Mouse (Mus musculus) kidney, postnatal 10 days (tissue): ENCODE data around the gene Tmem201.
A peak's percentile ranks its signal among the peaks of the same experiment; 100 is the strongest.

ENCODE experiments used
- DNase-seq: peaks from one replicate; pipeline ENCODE4 v3.0.0; 2021; ENCODE audit warnings: mixed read lengths

The Tmem201 gene

DNA sequence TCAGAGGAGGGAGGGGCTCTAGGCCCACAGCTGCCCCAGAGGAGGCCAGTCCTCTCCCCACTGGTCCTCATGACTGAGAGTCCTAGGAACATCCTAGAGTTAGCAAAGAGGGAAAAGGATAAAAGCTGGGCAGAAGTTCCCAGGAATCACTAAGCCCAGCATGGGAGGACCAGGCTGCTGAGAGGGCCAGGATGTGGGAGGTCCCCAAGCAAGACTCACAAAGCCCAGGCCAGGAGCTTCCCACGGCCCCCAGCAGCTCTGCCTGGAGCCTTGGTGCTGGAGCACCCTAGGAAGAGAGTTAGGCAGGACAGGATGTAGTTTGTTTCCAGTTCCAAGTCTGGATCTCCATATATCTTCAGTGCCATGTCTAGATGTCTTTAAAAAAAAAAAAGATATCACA is 59.8 kb downstream of the Tmem201 start:
- no peak for DNase-seq

DNA sequence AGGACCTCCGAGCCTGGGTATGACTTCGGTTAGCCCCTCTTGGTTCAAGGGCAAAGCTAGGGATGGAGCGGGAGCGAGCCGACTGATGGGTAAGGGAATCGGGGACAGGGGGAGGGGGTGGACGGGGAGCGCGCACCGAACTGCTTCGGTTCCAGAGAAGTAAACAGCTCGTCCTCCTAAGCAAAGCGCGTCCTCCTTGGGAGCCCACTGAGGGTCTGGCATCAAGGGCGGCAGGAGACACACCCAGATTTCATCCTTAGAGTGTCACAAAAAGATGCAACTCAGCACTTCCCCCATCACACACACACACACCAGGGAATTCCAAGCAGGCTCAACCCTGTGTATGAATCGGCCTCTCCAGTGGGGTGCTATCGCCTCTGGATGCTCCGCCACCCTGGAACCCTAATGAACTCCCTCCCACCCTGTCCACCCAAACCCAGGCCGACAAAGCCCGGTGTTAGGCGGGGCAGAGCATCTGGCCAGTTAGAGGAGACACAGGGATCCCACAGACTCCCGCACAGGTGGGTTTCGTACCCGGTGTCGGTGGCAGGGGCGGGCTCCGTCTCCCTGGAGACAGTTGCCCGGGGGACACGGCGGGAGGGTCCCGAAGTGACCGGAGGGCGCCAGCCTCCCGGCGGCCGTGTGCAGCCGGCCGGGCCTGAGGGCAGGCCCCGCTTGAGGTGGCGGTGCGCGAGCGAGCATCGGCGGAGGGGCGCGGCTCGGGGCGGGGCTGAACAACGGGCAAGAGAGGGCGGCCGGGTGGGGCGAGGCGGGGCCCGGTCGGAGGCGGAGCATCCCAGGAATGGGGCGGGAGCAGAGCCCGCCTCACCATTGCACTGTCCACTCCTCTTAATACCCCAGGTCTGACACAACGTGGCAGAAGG is 62.2 kb downstream of the Tmem201 start:
- peak; percentile 88 for DNase-seq

DNA sequence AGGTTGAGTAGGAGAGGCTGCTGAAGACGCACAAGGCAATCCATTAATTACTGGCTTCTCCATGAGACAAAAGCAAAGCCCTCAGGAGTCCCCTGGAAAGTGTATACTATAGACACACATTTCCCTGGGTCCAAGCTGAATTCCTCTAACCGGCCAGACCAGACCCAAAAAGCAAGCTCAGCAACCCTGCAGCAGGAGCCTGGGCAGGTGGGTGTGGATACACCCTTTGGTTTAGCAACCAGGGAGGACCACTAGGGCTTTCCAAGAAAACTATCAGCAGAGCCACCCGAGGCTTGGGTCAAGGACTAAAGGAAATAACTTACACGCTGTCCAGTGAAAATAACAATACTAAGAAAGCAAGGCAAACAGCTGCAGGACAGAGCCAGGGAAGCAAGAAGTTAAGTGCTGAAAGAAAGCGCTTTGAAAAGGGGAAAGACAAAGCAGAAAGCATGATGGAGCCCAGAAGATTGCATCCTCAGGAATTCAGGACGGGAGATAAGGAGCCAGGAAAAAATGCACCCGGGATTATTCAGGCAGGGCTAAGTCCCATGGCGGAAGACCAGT is 62.9 kb downstream of the Tmem201 start:
- no peak for DNase-seq

DNA sequence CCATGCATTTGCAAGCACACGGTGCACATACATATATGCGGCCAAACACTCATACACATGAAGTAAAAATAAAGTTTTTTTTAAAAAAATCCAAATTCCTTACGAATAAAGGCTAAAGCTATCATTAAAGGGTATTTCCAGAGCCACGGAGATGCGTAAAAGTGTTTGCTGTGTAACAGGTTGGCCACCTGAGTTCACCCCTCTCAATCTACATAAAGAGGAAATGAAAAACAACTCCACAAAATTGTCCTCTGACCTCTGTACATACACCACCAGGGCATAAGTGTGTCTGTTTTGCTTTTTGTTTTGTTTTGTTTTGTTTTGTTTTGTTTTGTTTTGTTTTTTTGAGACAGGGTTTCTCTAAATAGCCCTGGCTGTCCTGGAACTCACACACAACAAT is 65.1 kb downstream of the Tmem201 start:
- DNase-seq, result no peak

DNA sequence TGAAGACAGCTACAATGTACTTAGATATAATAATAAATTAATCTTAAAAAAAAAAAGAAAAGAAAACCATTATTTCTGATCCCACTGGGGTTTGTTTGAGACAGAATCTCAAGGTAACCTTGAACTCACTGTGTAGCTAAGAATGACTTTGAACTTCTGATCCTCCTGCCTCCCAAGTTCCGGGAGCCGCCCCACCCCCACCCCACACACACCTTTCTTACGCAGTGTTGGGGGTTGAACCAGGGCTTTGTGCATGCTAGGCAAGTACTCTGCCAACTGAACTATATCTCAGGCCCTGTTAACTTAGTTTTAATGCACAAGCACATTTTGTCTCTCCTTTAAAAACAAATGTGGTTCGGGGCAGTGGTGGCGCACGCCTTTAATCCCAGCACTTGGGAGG is 66.7 kb downstream of the Tmem201 start:
- no peak for DNase-seq

DNA sequence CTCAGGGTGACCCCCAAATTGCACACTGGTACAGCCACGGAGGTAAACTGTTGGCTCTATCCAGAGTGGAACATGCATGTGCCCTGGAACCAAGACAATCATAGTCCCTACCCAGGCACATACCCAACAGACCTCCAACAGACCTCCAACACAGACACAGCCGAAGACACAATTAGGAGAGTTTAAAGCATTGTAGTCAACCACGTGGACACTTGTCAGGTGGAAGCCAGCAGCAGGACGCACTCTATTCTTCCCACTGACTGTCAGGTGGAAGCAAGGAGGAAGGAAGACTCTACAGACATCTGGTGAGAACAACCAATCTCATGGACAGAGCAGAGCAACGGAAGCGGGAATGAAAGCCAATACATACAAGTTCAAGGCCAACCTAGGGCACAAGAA is 72.2 kb downstream of the Tmem201 start:
- no peak for DNase-seq
